Mouse (Mus musculus) erythroblast, embryonic 14.5 days (primary cell): ENCODE data around the gene Ppara.

ENCODE experiments used
- GATA1 ChIP-seq: IDR thresholded peaks from 2 replicates; pipeline ENCODE4 v1.6.1; 2012; ENCODE audit warnings: low read length, inconsistent platforms, mixed read lengths
- TAL1 ChIP-seq: IDR thresholded peaks from 3 replicates; pipeline ENCODE4 v1.6.1; 2012; ENCODE audit warnings: low read length, inconsistent platforms, mixed read lengths

GRCm38 (mm10) chr15:85719017-85719416, 15.8 kb upstream of the Ppara start:
- TF ChIP-seq TAL1 (no peak), GATA1 (no peak)
